Mouse (Mus musculus): ENCODE measurements around the gene Lpin1. TPM values are rescaled to one million over a fixed set of nuclear protein-coding genes. Genes with fewer than 3 reads are reported as not detected.

The Lpin1 gene
- polyA plus RNA-seq, 1 experiment from 2014 or later = 4.9 TPM

DNA sequence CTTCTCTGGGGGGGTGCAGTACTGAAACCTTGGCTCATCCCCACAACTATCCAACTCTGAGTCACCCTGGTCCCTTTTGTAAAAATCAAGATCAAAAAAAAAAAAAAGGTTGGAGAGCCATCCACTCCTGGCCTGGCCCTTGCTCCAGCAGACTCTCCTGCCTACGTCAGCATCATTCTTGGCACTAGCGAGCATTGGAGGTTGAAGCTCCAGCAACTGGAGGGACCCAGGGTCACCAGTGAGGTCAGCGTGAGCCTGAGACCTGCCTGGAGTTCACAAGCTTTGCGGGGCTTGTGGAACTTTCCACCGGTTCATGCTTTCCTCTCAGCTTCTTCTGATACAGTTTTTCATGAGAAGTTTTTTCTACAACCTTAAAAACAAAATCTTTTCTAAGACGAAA is 29.3 kb upstream of the Lpin1 start:
- H3K9me3 ChIP-seq = no peaks in the 10 kb centered on the region
- H3K4me3 ChIP-seq = no peak overlapping the region
- no peak overlapping the region for H3K4me2 ChIP-seq
- no peak overlapping the region for H3K27ac ChIP-seq (replicated peaks)
- H3K27me3 ChIP-seq (replicated peaks) = no peaks in the 10 kb centered on the region
- H3K36me3 ChIP-seq = no peaks in the 10 kb centered on the region
- WGBS = 83% methylated on average over 6 of the region's 6 CpGs
- ATAC-seq (ENCODE audit: extremely low read depth, insufficient number of reproducible peaks, low FRiP score, low TSS enrichment) = no peak
- peaks cover 26% of the 10 kb centered on the region for H3K4me1 ChIP-seq
- no peak overlapping the region for H3K9ac ChIP-seq

- no peak overlapping the region for H3K9ac ChIP-seq
- no peak for ATAC-seq (ENCODE audit: extremely low read depth, insufficient number of reproducible peaks, low FRiP score, low TSS enrichment)
- no peaks in the 10 kb centered on the region for H3K27me3 ChIP-seq (replicated peaks)
- H3K27ac ChIP-seq (replicated peaks) = 0 out of 2 replicates have a peak overlapping the region, but pooled peaks have one; percentile 4
- 46% methylated on average over 12 of the region's 12 CpGs for WGBS
- H3K9me3 ChIP-seq = no peaks in the 10 kb centered on the region
- peaks cover 22% of the 10 kb centered on the region for H3K4me1 ChIP-seq
- peak overlapping the region; percentile 40 for H3K4me2 ChIP-seq
- no peak overlapping the region for H3K4me3 ChIP-seq
- no peaks in the 10 kb centered on the region for H3K36me3 ChIP-seq
Observed at GRCm38 (mm10) chr12:16639078-16639771, 28.5 kb upstream of the Lpin1 start.

DNA sequence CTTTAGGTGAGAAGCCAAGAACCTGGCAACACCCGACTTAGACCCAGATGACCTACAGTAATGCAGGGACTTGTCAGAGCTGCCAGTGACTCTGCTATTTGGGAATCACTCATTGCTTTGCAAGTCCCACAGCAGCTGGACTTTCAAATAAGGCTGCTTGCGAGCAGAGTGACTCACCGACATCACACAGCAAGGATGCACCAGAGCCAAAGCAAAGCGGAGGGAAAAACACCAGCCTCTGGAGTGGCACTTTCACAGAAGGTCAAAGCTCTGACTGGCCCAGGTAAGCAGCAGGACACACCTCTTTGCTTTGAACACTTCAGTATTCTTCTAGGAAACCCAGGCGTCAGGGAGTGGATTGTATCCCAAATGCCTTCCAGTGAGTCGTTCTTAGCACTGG is 25.1 kb upstream of the Lpin1 start:
- H3K4me3 ChIP-seq = no peak overlapping the region
- H3K9ac ChIP-seq = no peak overlapping the region
- no peak for ATAC-seq (ENCODE audit: extremely low read depth, insufficient number of reproducible peaks, low FRiP score, low TSS enrichment)

GRCm38 (mm10) chr12:16634075-16634813 is 23.5 kb upstream of the Lpin1 start:
- H3K36me3 ChIP-seq = no peaks in the 10 kb centered on the region
- H3K9me3 ChIP-seq = no peaks in the 10 kb centered on the region
- no peak overlapping the region for H3K4me3 ChIP-seq
- H3K27me3 ChIP-seq (replicated peaks) = no peaks in the 10 kb centered on the region
- peaks cover 15% of the 10 kb centered on the region for H3K4me1 ChIP-seq
- ATAC-seq (ENCODE audit: extremely low read depth, insufficient number of reproducible peaks, low FRiP score, low TSS enrichment) = no peak
- H3K4me2 ChIP-seq = no peak overlapping the region
- no peak overlapping the region for H3K9ac ChIP-seq
- WGBS = 50% methylated on average over 14 of the region's 14 CpGs
- no peak overlapping the region for H3K27ac ChIP-seq (replicated peaks)

More for the DNA sequence above, 25.1 kb upstream of the Lpin1 start:
- Histone ChIP-seq H3K36me3 (no peaks in the 10 kb centered on the region), H3K27me3 (replicated peaks) (no peaks in the 10 kb centered on the region), H3K4me2 (no peak overlapping the region), H3K4me1 (peaks cover 11% of the 10 kb centered on the region), H3K9me3 (no peaks in the 10 kb centered on the region), H3K27ac (replicated peaks) (no peak overlapping the region)
- WGBS = 64% methylated on average over 6 of the region's 6 CpGs

GRCm38 (mm10) chr12:16633235-16633634 is 22.5 kb upstream of the Lpin1 start:
- WGBS = 80% methylated on average over 6 of the region's 6 CpGs
- Histone ChIP-seq H3K4me1 (peaks cover 8% of the 10 kb centered on the region), H3K9me3 (no peaks in the 10 kb centered on the region), H3K4me3 (no peak overlapping the region), H3K27me3 (replicated peaks) (no peaks in the 10 kb centered on the region), H3K27ac (replicated peaks) (no peak overlapping the region), H3K9ac (no peak overlapping the region), H3K36me3 (no peaks in the 10 kb centered on the region), H3K4me2 (no peak overlapping the region)
- no peak for ATAC-seq (ENCODE audit: extremely low read depth, insufficient number of reproducible peaks, low FRiP score, low TSS enrichment)

DNA sequence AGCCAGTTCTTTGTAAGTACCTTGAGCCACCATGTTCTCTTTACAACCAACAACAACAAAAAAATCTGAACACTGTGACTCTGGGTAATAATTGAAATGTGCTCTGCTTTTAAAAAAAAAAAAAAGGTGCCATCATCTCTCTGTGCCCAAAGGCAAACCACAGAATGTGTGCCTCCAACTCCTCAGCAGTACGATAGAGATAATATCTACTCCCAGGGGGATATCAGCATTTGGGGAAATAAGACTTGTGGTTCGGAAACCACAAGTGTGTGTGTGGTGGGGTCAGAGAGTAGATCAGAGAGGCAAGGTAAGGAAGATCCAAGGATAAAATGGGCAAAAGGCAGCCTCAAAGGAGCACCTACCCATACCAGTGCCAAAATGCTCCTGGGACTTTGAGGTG is 20.7 kb upstream of the Lpin1 start:
- Histone ChIP-seq H3K27me3 (replicated peaks) (no peaks in the 10 kb centered on the region), H3K9me3 (no peaks in the 10 kb centered on the region), H3K27ac (replicated peaks) (no peak overlapping the region), H3K9ac (no peak overlapping the region), H3K4me2 (no peak overlapping the region), H3K4me1 (peaks cover 8% of the 10 kb centered on the region), H3K36me3 (no peaks in the 10 kb centered on the region), H3K4me3 (no peak overlapping the region)
- WGBS = 63% methylated on average over 2 of the region's 2 CpGs
- ATAC-seq (ENCODE audit: extremely low read depth, insufficient number of reproducible peaks, low FRiP score, low TSS enrichment) = no peak

DNA sequence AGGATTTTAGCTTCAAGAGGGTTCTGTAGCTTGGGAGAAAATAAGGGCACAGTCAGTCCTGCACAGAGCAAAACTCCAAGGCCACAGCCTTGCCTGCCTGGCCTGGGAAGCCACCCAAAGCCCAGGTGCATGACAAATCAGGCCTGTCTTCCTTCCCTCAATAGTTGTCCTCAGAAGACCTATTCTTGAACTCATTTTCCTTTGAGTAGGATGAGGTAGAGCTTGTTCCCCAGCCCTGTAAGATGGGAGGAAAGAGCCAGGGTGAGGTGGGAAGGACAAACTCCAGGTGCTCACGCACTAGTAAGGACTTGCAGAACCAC is 20.1 kb upstream of the Lpin1 start:
- no peak for ATAC-seq (ENCODE audit: extremely low read depth, insufficient number of reproducible peaks, low FRiP score, low TSS enrichment)
- no peak overlapping the region for H3K9ac ChIP-seq

GRCm38 (mm10) chr12:16630152-16630865 is 19.5 kb upstream of the Lpin1 start:
- Histone ChIP-seq H3K27me3 (replicated peaks) (no peaks in the 10 kb centered on the region), H3K4me1 (peaks cover 8% of the 10 kb centered on the region), H3K36me3 (no peaks in the 10 kb centered on the region), H3K4me3 (no peak overlapping the region), H3K9me3 (no peaks in the 10 kb centered on the region), H3K4me2 (no peak overlapping the region), H3K9ac (no peak overlapping the region), H3K27ac (replicated peaks) (no peak overlapping the region)
- WGBS = 61% methylated on average over 7 of the region's 7 CpGs
- ATAC-seq (ENCODE audit: extremely low read depth, insufficient number of reproducible peaks, low FRiP score, low TSS enrichment) = no peak

More for the DNA sequence above, 20.1 kb upstream of the Lpin1 start:
- Histone ChIP-seq H3K4me1 (peaks cover 8% of the 10 kb centered on the region), H3K27me3 (replicated peaks) (no peaks in the 10 kb centered on the region), H3K4me2 (no peak overlapping the region), H3K4me3 (no peak overlapping the region), H3K27ac (replicated peaks) (no peak overlapping the region), H3K9me3 (no peaks in the 10 kb centered on the region), H3K36me3 (no peaks in the 10 kb centered on the region)
- 87% methylated on average over 1 of the region's 1 CpGs for WGBS

DNA sequence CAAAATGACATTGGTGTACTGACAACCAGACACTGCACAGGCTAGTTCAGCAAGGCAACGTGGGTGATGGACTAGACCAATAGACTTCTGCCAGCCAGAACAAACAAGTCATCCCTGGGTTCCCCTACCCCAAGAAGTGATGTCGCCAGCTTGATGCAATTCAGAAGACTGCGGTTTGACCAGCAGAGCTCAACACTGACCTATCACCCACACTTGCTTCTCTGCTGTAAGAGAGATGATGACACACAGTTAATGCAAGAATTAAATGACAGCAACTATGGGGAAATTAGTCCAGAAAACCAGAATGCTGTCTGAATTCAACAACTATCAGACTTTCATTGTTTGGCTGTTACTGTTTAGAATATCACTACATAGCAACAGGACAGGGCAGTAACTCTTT is 9.5 kb upstream of the Lpin1 start:
- WGBS = 63% methylated on average over 3 of the region's 3 CpGs
- H3K4me3 ChIP-seq = no peak overlapping the region
- no peak overlapping the region for H3K4me2 ChIP-seq
- ATAC-seq (ENCODE audit: extremely low read depth, insufficient number of reproducible peaks, low FRiP score, low TSS enrichment) = no peak
- H3K27me3 ChIP-seq (replicated peaks) = no peaks in the 10 kb centered on the region
- no peaks in the 10 kb centered on the region for H3K36me3 ChIP-seq
- H3K4me1 ChIP-seq = peaks cover 28% of the 10 kb centered on the region
- H3K27ac ChIP-seq (replicated peaks) = no peak overlapping the region
- no peaks in the 10 kb centered on the region for H3K9me3 ChIP-seq
- H3K9ac ChIP-seq = no peak overlapping the region

GRCm38 (mm10) chr12:16619453-16619852 is 8.7 kb upstream of the Lpin1 start:
- WGBS = 82% methylated on average over 6 of the region's 6 CpGs
- no peaks in the 10 kb centered on the region for H3K36me3 ChIP-seq
- H3K9me3 ChIP-seq = no peaks in the 10 kb centered on the region
- ATAC-seq (ENCODE audit: extremely low read depth, insufficient number of reproducible peaks, low FRiP score, low TSS enrichment) = no peak
- peak overlapping the region; percentile 73 for H3K27ac ChIP-seq (replicated peaks)
- H3K4me3 ChIP-seq = no peak overlapping the region
- peaks cover 28% of the 10 kb centered on the region for H3K4me1 ChIP-seq
- H3K4me2 ChIP-seq = peak overlapping the region; percentile 42; the same call in 1 of the 2 replicates
- no peak overlapping the region for H3K9ac ChIP-seq
- no peaks in the 10 kb centered on the region for H3K27me3 ChIP-seq (replicated peaks)

GRCm38 (mm10) chr12:16618512-16619274 is 7.9 kb upstream of the Lpin1 start:
- peak; percentile 74; the same call in 1 of the 2 replicates for ATAC-seq (ENCODE audit: extremely low read depth, insufficient number of reproducible peaks, low FRiP score, low TSS enrichment)

More at GRCm38 (mm10) chr12:16618512-16619274, 7.9 kb upstream of the Lpin1 start:
- Histone ChIP-seq H3K4me1 (peaks cover 28% of the 10 kb centered on the region), H3K36me3 (no peaks in the 10 kb centered on the region), H3K27ac (replicated peaks) (peak overlapping the region; percentile 73), H3K4me2 (peak overlapping the region; percentile 42), H3K9ac (no peak overlapping the region), H3K4me3 (no peak overlapping the region), H3K9me3 (no peaks in the 10 kb centered on the region), H3K27me3 (replicated peaks) (no peaks in the 10 kb centered on the region)
- 20% methylated on average over 12 of the region's 12 CpGs for WGBS

Data from heart, embryonic 13.5 days (tissue).